In genomic region chr14:17058438-17058837, GRCm38 (mm10) we compare ENCODE assay signal across 36 mouse cellular contexts.
"Had no signal": no experiment of that assay in that cellular context is flagged by ENCODE, and none has a peak within 500 bp of the region (broad histone marks: within the 10 kb centered on the region; RNA-seq: fewer than 3 reads in every experiment).

No protein-coding gene starts in this region.

- H3K27me3 ChIP-seq: heart, embryonic 12.5 days; heart, embryonic 13.5 days; heart, embryonic 15.5 days; hindbrain, embryonic 12.5 days; hindbrain, embryonic 13.5 days; hindbrain, embryonic 15.5 days; intestine, embryonic 15.5 days; kidney, embryonic 15.5 days had no signal

- ATAC-seq: hindbrain, embryonic 16.5 days; hindbrain, postnatal 0 days; inflammation-experienced regulatory T-cells, adult 6 months; intestine, embryonic 15.5 days; intestine, embryonic 16.5 days; intestine, postnatal 0 days had no signal

- H3K4me2 ChIP-seq: heart, embryonic 11.5 days; heart, embryonic 12.5 days; heart, embryonic 13.5 days; heart, embryonic 15.5 days; hindbrain, embryonic 12.5 days; hindbrain, embryonic 13.5 days; hindbrain, embryonic 14.5 days; hindbrain, embryonic 15.5 days; intestine, embryonic 15.5 days; kidney, embryonic 15.5 days had no signal

- DNase-seq: heart, adult 18-20 months; heart, adult 2 months; heart, postnatal 10 days; heart, postnatal 14 days; heart, postnatal 36 days; heart, postnatal 4 days; kidney, adult 11 months; kidney, adult 18-20 months; kidney, adult 2 months; kidney, adult 8-10 months; kidney, adult 9 months; kidney, postnatal 10 days; kidney, postnatal 14 days; kidney, postnatal 25 days; kidney, postnatal 36 days; kidney, postnatal 4 days; layer of hippocampus, adult 9-11 months had no signal

- H3K4me1 ChIP-seq: heart, embryonic 10.5 days; heart, embryonic 12.5 days; heart, embryonic 13.5 days; heart, embryonic 15.5 days; hindbrain, embryonic 10.5 days; hindbrain, embryonic 12.5 days; hindbrain, embryonic 13.5 days; hindbrain, embryonic 15.5 days; intestine, embryonic 15.5 days had no signal

- H3K9ac ChIP-seq: heart, embryonic 12.5 days; heart, embryonic 13.5 days; heart, embryonic 15.5 days; hindbrain, embryonic 12.5 days; hindbrain, embryonic 13.5 days; hindbrain, embryonic 14.5 days; hindbrain, embryonic 15.5 days; intestine, embryonic 15.5 days; kidney, embryonic 15.5 days had no signal

- H3K9me3 ChIP-seq: heart, embryonic 10.5 days; heart, embryonic 12.5 days; heart, embryonic 13.5 days; heart, embryonic 15.5 days; hindbrain, embryonic 10.5 days; hindbrain, embryonic 12.5 days; hindbrain, embryonic 13.5 days; hindbrain, embryonic 15.5 days; intestine, embryonic 15.5 days; kidney, embryonic 15.5 days had no signal

- H3K36me3 ChIP-seq: heart, embryonic 10.5 days; heart, embryonic 12.5 days; heart, embryonic 13.5 days; heart, embryonic 15.5 days; hindbrain, embryonic 10.5 days; hindbrain, embryonic 12.5 days; hindbrain, embryonic 13.5 days; hindbrain, embryonic 15.5 days; intestine, embryonic 15.5 days; kidney, embryonic 15.5 days had no signal

- H3K27ac ChIP-seq: heart, adult 2 months; heart, embryonic 10.5 days; heart, embryonic 13.5 days; heart, embryonic 15.5 days; hindbrain, embryonic 10.5 days; hindbrain, embryonic 12.5 days; hindbrain, embryonic 13.5 days; hindbrain, embryonic 14.5 days; hindbrain, embryonic 15.5 days; hindbrain, postnatal 0 days; intestine, embryonic 15.5 days; kidney, embryonic 15.5 days; kidney, postnatal 0 days; layer of hippocampus, adult 2 months had no signal

- H3K4me3 ChIP-seq: heart, adult 2 months; heart, embryonic 10.5 days; heart, embryonic 12.5 days; heart, embryonic 13.5 days; heart, embryonic 15.5 days; hindbrain, embryonic 10.5 days; hindbrain, embryonic 12.5 days; hindbrain, embryonic 13.5 days; hindbrain, embryonic 15.5 days; intestine, embryonic 15.5 days; kidney, embryonic 15.5 days; layer of hippocampus, adult 2 months had no signal
